Mouse (Mus musculus) intestine, postnatal 0 days (tissue): Measurements from ENCODE around the gene Ap3s2. TPM values are rescaled to one million over a fixed set of nuclear protein-coding genes. Genes with fewer than 3 reads are reported as not detected.

ENCODE experiments used
- ATAC-seq: fragments of 200-750 bp; cut with Nextera tagmentation; 2 replicates; pipeline ENCODE4 v1.8.0; 2017; ENCODE audit warnings: mild to moderate bottlenecking, moderate TSS enrichment, moderate library complexity
- H3K27ac ChIP-seq: fragments of 300-500 bp; sonication (generic); 2 replicates; pipeline ENCODE4 v1.5.1; 2014; ENCODE audit warnings: mild to moderate bottlenecking, low read depth, low read length, moderate library complexity
- H3K27me3 ChIP-seq: fragments of 300-500 bp; sonication (generic); replicated peaks from 2 replicates; pipeline ENCODE4 v1.6.1; 2014; ENCODE audit warnings: low read length, mixed read lengths; ENCODE audit not compliant: control insufficient read depth, insufficient read depth
- H3K36me3 ChIP-seq: fragments of 300-500 bp; sonication (generic); 2 replicates; pipeline ENCODE4 v1.6.1; 2014; ENCODE audit warnings: mild to moderate bottlenecking, moderate library complexity; ENCODE audit not compliant: control insufficient read depth, insufficient read depth
- H3K4me1 ChIP-seq: fragments of 300-500 bp; sonication (generic); replicated peaks from 2 replicates; pipeline ENCODE4 v1.6.1; 2014; ENCODE audit warnings: antibody characterized with exemption, low read length, mixed read lengths; ENCODE audit not compliant: control insufficient read depth, insufficient read depth
- H3K4me2 ChIP-seq: fragments of 300-500 bp; sonication (generic); replicated peaks from 2 replicates; pipeline ENCODE4 v1.6.1; 2014; ENCODE audit warnings: low read depth, mild to moderate bottlenecking, moderate library complexity
- H3K4me3 ChIP-seq: fragments of 300-500 bp; sonication (generic); 2 replicates; pipeline ENCODE4 v1.5.1; 2014; ENCODE audit warnings: low read depth, low read length
- H3K9ac ChIP-seq: fragments of 300-500 bp; sonication (generic); 2 replicates; pipeline ENCODE4 v1.6.1; 2014; ENCODE audit warnings: mild to moderate bottlenecking, low read depth, low read length
- H3K9me3 ChIP-seq: fragments of 300-500 bp; sonication (generic); 2 replicates; pipeline ENCODE4 v1.6.1; 2016; ENCODE audit warnings: mixed run types; ENCODE audit not compliant: control insufficient read depth
- CTCF ChIP-seq: sonication (generic); IDR thresholded peaks from 2 replicates; pipeline ENCODE4 v1.5.1; 2016; ENCODE audit warnings: low read depth, mild to moderate bottlenecking, control low read depth, antibody characterized with exemption, moderate library complexity
- WGBS: fragments of 180-500 bp; shearing (Covaris S2); extraction: QIAGEN DNeasy Blood & Tissue Kit; methylation state at CpG from one replicate; pipeline ENCODE4 v1.1.7; 2014; 5-methylcytosine and 5-hydroxymethylcytosine counted together
- polyA plus RNA-seq: library from polyadenylated mRNA; unstranded; fragments of >200 nt; fragmentation: Nextera tagmentation; extraction: Ambion mirVana; gene quantifications from 2 replicates; pipeline ENCODE4 v1.2.1, GENCODE M21; 2015

Ap3s2 gene
- polyA plus RNA-seq, 1 experiment from 2014 or later, result 21.3 TPM

DNA sequence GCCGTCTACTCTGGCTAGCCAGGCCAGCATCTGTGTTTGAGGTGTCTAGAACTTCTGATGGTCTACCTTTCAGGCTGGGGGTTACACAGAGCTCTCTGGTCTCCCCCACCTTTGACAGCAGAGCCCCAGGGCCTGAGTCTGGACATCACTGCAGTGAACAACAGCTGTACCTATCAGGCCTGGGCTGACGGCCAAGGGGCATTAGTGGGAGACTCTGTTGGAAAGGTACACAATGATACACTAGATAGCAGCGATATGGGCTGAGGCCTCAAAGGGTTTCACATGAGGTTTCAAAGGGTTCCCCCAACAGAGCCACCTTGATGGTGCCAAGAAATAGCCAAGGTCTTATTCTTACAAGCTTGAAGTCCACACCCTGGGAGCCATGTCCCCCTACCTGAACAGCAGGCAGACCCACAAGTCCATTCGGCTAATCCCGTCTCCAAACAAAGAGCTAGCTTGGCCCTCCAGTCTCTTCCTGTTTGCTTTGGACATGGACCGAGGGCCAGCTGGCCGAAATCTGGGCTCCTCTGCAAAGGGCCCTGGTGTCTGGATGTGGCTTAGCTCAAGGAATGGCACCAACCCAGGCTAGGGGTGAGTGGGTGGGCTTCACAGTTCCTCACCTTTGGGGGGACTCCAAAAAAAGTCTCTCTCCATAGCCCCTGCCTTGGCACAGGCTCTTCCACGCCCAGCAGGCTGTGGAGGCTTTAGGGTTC, 76.2 kb downstream of the Ap3s2 start:
- H3K4me3 ChIP-seq, result no peak overlapping the region
- 46% methylated on average over 8 of the region's 8 CpGs for WGBS
- H3K9ac ChIP-seq, result 0 out of 2 replicates have a peak overlapping the region, but pooled peaks have one; percentile 17
- ATAC-seq, result no peak
- no peaks in the 10 kb centered on the region for H3K27me3 ChIP-seq
- 0 out of 2 replicates have a peak, but pooled peaks cover 2% of the 10 kb centered on the region for H3K4me1 ChIP-seq
- H3K4me2 ChIP-seq, result peak overlapping the region; percentile 79
- no peak overlapping the region for H3K27ac ChIP-seq
- no peaks in the 10 kb centered on the region for H3K9me3 ChIP-seq
- TF ChIP-seq CTCF, result no peak
- peaks cover 9% of the 10 kb centered on the region; the same call in 1 of the 2 replicates for H3K36me3 ChIP-seq

DNA sequence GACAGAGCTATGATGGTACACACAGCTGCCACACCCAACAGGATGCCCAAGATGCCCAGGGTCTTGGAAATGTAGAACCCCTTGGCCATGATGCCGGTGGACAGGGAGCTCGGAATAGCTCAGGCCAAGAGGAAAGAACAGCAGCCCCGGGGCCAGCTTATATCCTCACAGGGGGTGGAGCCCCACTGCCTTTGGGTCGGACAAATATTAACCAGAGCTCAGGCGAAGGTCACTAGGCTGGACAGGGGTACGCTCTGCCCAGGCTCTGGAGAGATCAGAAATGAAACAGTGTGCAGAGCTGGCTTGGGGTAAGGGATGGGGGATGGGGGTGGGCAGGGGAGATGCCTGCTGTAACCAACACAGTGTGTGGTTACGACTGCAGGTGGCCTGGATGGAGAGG, 78.3 kb downstream of the Ap3s2 start:
- peak overlapping the region; percentile 41 for H3K4me3 ChIP-seq
- peak overlapping the region; percentile 73 for H3K27ac ChIP-seq
- peak; percentile 57 for ATAC-seq

GRCm38 (mm10) chr7:79837247-79837646, 83.2 kb downstream of the Ap3s2 start:
- Histone ChIP-seq H3K36me3 (peaks cover 42% of the 10 kb centered on the region; the same call in 1 of the 2 replicates), H3K4me2 (no peak overlapping the region; the same call in 1 of the 2 replicates), H3K27me3 (no peaks in the 10 kb centered on the region), H3K4me1 (0 out of 2 replicates have a peak, but pooled peaks cover 3% of the 10 kb centered on the region), H3K9ac (no peak overlapping the region), H3K4me3 (no peak overlapping the region), H3K27ac (no peak overlapping the region), H3K9me3 (no peaks in the 10 kb centered on the region)
- 36% methylated on average over 2 of the region's 2 CpGs for WGBS
- TF ChIP-seq CTCF, result no peak
- peak; percentile 78 for ATAC-seq

More for the DNA sequence above, 78.3 kb downstream of the Ap3s2 start:
- Histone ChIP-seq H3K36me3 (peaks cover 14% of the 10 kb centered on the region; the same call in 1 of the 2 replicates), H3K4me2 (peak overlapping the region; percentile 79), H3K9ac (peak overlapping the region; percentile 53), H3K4me1 (0 out of 2 replicates have a peak, but pooled peaks cover 2% of the 10 kb centered on the region), H3K9me3 (no peaks in the 10 kb centered on the region), H3K27me3 (no peaks in the 10 kb centered on the region)
- no peak for TF ChIP-seq CTCF
- WGBS, result 21% methylated on average over 7 of the region's 7 CpGs

DNA sequence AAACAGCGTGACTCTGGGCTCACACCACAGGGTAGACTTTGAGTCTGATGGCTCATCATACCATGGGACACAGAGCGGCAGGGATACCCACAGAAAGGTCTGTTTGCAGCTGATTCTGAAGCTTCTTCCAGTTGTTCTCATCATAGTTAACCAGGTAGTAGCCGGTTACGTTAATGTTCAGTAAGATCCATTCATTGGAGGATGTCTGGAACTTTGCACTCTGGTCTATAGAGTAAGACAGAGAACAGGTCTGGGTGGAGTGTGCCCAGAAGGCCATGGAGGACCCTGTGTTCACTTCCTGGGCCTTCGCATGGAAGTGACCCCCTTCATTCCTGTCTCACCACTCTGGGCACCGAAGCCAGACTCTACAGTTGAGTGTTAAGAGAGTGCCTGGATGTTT, 85.3 kb downstream of the Ap3s2 start:
- no peaks in the 10 kb centered on the region for H3K27me3 ChIP-seq
- H3K9ac ChIP-seq, result no peak overlapping the region
- H3K4me1 ChIP-seq, result 0 out of 2 replicates have a peak, but pooled peaks cover 3% of the 10 kb centered on the region
- 86% methylated on average over 6 of the region's 6 CpGs for WGBS
- no peaks in the 10 kb centered on the region for H3K9me3 ChIP-seq
- H3K27ac ChIP-seq, result no peak overlapping the region
- no peak overlapping the region for H3K4me3 ChIP-seq
- ATAC-seq, result no peak
- TF ChIP-seq CTCF, result no peak
- H3K36me3 ChIP-seq, result peaks cover 43% of the 10 kb centered on the region
- no peak overlapping the region for H3K4me2 ChIP-seq

DNA sequence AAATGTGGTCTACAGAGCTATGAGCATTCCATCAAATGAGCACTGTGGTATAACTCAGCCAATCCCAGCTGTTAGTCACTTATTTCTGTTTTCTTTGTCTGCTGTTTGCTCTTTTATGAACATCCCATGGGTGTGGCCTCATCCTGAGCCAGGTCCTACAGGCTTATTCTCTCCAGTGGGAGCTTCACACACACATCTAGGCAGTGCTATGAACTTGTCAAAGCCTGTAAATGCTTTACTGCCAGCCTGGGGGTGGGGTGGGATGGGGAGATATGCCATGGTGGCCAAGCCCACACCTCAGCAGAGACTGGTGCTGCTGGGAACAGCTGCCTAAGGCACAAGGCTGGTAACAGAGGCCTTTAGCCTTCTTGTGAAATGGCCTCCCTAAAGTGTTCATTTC, 87.5 kb downstream of the Ap3s2 start:
- no peak overlapping the region for H3K9ac ChIP-seq
- H3K4me1 ChIP-seq, result 0 out of 2 replicates have a peak, but pooled peaks cover 3% of the 10 kb centered on the region
- no peak overlapping the region for H3K4me2 ChIP-seq
- H3K9me3 ChIP-seq, result no peaks in the 10 kb centered on the region
- no peak overlapping the region for H3K27ac ChIP-seq
- H3K27me3 ChIP-seq, result no peaks in the 10 kb centered on the region
- TF ChIP-seq CTCF, result no peak
- H3K4me3 ChIP-seq, result no peak overlapping the region
- no peak for ATAC-seq
- H3K36me3 ChIP-seq, result peaks cover 39% of the 10 kb centered on the region

DNA sequence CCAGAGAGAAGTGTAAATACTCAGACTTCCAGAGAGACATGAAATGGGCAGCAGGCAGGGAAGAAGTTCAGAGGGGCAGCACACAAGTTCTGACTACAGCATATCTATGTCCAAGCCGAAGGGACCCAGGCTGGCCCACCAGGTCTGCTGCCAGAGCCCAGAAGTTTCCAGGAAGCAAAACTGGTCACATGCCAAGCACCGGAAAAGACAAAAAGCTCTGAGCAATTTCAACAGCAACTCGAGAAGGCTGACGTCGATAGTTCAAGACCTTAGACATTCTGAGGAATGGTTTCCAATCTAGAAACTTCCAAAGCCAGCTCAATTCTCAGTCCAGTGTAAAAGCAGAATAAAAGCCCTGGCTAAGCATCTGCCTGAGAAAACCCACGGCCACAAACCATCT, 88.9 kb downstream of the Ap3s2 start:
- H3K4me2 ChIP-seq, result no peak overlapping the region
- H3K36me3 ChIP-seq, result peaks cover 51% of the 10 kb centered on the region
- no peak for ATAC-seq
- no peaks in the 10 kb centered on the region for H3K27me3 ChIP-seq
- no peak overlapping the region for H3K9ac ChIP-seq
- 56% methylated on average over 6 of the region's 6 CpGs for WGBS
- H3K9me3 ChIP-seq, result no peaks in the 10 kb centered on the region
- no peak overlapping the region for H3K4me3 ChIP-seq
- H3K27ac ChIP-seq, result no peak overlapping the region; the same call in 1 of the 2 replicates
- TF ChIP-seq CTCF, result no peak
- H3K4me1 ChIP-seq, result no peaks in the 10 kb centered on the region
